Mouse (Mus musculus) olfactory bulb, adult 2 months (tissue): ENCODE measurements around the gene Jazf1.

Experiments
- CTCF ChIP-seq: fragments of 200-500 bp; IDR thresholded peaks from 2 replicates; pipeline ENCODE4 v1.5.1; 2012; ENCODE audit warnings: low read depth, mild to moderate bottlenecking, low read length, moderate library complexity; ENCODE audit not compliant: insufficient read depth
- POLR2A ChIP-seq: fragments of 200-500 bp; IDR thresholded peaks from 2 replicates; pipeline ENCODE4 v1.6.1; 2012; ENCODE audit warnings: mild to moderate bottlenecking, low read depth, low read length, moderate library complexity; ENCODE audit not compliant: insufficient read depth

DNA sequence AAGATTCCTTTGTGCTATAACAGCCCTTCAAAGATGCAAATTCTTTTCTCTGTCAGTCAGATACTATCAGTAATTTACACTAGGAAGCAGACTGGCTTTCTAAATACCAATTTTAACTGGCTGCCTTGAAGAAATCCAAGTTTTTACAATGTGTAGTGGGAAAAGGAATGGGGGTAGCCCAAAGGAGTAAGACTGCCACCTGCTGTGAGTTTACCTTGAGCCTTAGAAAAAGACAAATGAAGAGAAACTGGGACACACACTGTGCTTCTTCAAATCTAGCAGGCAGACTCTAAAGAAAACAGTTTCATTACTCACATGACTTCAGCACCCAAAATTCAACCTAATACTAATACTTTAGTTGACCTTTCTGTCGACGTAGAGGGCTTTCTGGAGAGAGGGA, 47.4 kb downstream of the Jazf1 start:
- TF ChIP-seq POLR2A (no peak), CTCF (no peak)
